Mouse (Mus musculus) kidney, adult 2 months (tissue): ENCODE data around the gene Rarres1.

Source experiments
- CTCF ChIP-seq: fragments of 200-500 bp; conservative IDR thresholded peaks from 2 replicates; pipeline ENCODE4 v1.5.1; 2011; ENCODE audit warnings: low read depth, mild to moderate bottlenecking, control low read depth, low read length, moderate library complexity, mixed read lengths; ENCODE audit not compliant: insufficient read depth, insufficient read length
- POLR2A ChIP-seq: fragments of 200-500 bp; IDR thresholded peaks from one replicate; pipeline ENCODE4 v1.6.1; 2011; ENCODE audit warnings: low read depth, low read length, control low read depth

GRCm38 (mm10) chr3:67479806-67480205 is 35.5 kb downstream of the Rarres1 start:
- TF ChIP-seq CTCF (no peak), POLR2A (no peak)
